Mouse (Mus musculus): ENCODE measurements around the gene Irf2bpl.

Gene Irf2bpl

DNA sequence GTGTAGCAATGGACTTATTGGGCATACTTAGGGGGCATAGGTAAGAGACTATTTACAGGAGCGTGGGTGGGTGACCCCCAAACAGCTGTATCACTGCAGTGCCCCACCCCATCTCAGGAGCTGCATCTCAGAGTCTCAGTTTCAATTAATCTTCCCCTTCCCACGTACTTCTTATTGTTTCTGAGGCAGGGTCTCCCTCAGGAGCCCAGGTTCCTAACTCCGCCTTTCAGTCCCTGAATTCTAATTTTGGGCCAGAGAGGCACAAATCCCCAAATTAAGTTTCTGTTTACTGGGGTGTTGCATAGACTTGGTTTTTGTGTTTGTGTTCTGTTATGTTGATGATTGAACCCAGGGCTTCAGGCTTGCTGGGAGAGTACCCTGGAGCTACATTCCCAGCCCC, 13.8 kb upstream of the Irf2bpl start:
- DNase-seq, result no peak

DNA sequence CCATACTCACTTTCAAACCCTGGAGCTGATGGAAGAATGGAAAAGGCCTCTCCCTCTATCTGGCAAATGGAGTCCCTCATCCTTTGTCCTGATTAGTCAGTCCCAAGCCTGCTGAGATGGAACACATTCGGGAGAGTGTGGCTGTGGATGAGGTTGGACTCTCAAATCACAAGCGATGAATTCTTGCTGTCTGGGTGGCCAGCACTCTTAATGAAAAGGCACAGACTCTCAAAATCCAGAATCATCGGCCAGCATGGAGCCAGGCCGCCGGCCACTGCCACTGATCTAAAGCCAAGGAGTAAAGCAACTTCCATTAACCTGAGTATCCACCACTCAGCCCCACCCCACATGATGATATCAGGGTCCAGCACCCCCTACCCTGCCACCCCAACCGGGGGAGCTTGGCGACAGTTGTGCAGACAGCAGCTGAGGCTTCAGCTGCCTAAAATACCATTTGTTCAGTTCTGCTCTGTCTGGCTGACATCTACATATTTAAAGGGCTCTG, 13.2 kb upstream of the Irf2bpl start:
- no peak for DNase-seq

GRCm38 (mm10) chr12:86896921-86897512, 12.4 kb upstream of the Irf2bpl start:
- DNase-seq, result peak; percentile 69

DNA sequence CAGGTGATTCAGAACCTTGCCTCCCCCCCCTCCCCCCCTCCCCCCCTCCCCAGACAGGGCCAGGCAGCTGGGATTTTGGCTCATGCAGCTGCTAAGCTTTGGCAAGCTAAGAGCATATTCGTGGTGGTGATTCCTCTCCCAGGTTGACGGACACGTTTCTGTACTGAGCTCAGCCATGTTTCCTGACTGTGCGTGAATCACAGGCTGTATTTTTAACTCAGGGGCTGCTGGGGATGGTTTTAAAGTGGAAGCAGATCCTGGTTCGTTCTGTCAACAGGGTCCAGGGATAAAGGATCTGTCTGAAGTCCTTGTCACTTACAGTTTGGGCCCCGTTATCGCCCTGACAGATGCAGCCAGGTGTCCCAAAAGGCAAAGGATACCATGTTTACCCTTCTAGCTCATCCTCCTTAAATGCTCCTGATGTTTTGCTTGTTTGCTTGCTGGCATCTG, 11.9 kb upstream of the Irf2bpl start:
- peak; percentile 59 for DNase-seq

DNA sequence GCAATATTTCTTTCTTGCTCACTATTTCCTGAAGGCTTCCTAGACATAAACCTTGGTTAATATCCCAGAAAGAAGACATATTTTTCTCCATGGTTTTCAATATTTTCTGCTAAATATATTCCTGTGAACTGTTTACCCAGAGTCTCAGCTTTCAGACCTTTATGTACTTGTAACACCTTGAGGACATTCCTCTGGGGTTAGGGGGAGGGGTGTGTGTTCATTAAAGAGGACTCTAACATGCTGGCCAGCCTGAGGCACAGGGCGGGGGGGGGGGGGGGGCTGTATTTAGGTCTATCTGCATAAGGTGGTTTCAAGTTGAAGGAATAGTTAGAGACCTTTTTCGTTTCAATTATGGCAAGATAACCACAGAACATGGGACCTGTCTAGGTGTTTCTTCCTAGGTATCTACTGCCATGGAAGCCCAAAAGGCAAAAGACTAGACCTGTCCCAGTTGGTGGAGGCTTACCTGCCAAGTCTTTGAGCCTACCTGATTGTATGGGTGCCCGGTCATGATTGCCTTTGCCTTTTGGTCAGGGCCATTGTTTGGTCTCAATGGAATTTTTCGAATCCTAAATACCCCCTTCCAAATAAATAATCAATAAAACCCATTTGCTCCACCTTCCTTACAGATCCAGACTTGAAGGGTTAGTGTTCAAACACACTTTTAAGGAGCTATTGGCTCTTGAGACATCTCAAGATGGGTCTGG, 11.3 kb upstream of the Irf2bpl start:
- no peak for DNase-seq

DNA sequence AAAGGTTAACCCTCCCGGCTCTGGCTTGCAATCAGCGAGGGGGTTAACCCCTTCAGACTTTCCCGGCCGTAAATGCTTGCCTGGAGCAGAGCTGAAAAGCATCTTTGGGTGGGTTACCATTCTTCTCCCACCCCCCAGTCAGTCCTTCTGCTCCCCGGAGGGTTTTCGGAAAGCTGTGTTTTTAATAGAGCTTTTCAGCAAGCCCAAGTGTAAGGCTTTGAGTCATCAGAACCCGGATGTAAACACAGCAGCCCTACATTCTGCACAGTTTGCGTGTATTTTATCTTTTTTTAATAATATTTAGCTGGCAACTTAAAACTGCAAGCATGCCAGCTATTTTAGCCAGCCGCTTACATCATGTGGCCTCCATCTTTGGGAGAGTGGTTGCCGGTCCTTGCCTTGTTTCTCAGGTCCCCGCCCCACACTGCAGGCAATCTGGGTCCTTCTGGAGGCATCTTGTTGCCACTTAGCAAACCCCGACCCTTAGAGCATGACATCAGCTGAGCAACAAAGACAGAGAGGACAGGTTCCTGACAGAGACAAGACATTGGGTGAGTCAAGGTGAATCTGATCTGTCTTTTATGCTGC, 10.3 kb upstream of the Irf2bpl start:
- no peak for DNase-seq

DNA sequence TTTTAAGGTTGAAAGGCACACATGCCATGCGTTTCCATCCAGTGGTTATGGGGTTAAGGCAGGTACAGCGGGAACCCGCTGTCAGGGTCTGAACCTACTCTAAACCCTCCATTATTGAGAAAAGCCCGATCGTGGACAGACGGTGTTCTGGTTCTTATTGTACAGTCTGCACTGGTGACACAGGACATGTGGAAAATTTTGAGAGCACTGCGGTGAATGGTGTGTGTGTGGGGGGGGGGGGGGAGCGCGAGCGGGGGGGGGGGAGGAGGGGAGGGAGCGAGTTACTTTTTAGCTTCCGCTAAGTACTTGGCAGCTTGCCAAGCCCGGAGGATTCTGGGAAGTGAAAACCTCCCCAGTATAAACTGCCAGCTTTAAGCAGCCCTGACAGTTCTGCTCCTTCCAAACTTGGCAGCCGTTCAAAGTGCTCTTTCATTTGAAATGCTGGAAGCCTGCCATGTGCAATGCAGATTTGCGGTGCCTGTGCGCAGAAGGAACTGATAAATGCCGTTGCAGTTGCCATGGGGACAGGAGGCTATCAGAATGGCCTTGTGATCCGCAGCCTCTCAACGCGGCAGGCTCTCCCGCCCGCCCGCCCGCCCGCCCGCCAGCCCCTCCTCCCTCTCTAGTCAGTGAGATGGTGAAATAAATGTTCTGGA, 9.7 kb upstream of the Irf2bpl start:
- DNase-seq, result peak; percentile 99

DNA sequence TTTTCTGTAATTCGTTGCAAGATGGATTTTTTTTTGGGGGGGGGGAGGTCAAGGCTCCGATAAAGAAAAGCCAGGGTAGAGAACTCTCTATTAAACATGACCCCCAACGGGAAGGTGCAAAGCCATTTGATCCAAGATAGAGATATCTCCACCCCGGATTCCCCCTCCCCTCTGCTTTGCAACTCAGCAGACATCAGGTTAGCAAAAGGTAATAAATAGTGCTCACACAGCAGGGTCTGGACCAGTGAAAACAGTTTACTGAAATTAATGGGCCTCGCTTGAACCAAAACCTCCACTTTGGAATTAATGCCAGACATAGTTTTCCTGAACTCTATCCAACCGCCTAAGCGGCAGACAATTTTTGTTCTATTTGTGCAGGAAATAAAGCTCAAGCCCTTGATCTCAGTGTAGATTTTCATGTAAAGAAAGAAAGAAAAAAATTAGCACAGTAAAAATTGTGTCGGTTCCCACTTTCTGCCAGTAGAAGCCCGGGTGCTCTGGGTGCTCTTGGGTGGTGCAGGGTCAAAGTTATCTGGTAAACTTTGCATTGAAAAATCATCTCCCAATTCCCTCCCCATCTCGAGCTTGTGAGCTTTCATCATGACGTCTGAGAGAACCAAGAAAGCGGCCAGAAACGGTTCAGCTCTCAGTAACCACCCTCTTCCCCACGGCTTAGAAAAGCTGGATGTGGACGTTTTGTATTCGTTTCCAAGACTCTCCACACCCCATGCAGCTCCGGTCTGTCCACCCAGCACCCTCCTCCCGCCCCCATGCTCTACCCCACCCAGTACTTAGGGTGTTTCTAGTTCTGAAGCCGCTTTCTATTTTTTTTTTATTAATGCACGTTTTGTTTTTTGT, 9.0 kb upstream of the Irf2bpl start:
- no peak for DNase-seq

GRCm38 (mm10) chr12:86892711-86893311, 8.2 kb upstream of the Irf2bpl start:
- DNase-seq, result no peak

- DNase-seq, result peak; percentile 70
Observed at GRCm38 (mm10) chr12:86891786-86892702, 7.4 kb upstream of the Irf2bpl start.

GRCm38 (mm10) chr12:86891454-86891785, 6.8 kb upstream of the Irf2bpl start:
- DNase-seq, result no peak

- no peak for DNase-seq
Observed at GRCm38 (mm10) chr12:86890796-86891301, 6.3 kb upstream of the Irf2bpl start.

DNA sequence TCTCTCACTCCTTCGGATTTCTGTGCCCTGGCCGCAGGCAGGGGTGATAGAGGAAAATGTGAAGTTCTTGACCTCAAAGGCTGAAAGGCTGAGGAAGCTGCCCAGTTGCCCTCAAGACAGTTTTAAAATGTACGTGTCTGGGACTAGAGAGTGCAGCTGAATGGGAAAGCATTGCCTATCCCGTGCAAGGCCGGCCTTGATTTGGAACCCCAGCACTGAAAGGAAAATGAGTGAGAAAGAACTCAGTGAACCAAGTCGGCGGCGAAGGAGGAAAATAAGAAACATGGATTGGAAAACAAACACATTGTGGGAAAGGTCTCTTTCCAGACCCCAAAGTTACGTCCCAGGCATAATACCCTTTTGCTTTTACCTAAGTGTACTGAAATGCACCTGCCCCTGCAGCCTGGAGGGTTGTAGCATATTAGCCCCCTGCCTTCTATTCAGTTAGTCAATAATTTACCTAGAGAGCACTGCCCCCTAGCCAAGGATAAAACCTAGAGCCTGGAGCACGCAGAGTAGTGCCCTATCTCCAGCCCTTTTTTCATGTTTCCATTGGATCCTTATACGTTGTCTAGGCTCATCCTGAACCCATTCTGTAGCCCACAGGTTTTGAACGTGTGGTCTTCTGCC, 5.6 kb upstream of the Irf2bpl start:
- DNase-seq, result no peak

GRCm38 (mm10) chr12:86889103-86889644, 4.6 kb upstream of the Irf2bpl start:
- DNase-seq, result no peak

DNA sequence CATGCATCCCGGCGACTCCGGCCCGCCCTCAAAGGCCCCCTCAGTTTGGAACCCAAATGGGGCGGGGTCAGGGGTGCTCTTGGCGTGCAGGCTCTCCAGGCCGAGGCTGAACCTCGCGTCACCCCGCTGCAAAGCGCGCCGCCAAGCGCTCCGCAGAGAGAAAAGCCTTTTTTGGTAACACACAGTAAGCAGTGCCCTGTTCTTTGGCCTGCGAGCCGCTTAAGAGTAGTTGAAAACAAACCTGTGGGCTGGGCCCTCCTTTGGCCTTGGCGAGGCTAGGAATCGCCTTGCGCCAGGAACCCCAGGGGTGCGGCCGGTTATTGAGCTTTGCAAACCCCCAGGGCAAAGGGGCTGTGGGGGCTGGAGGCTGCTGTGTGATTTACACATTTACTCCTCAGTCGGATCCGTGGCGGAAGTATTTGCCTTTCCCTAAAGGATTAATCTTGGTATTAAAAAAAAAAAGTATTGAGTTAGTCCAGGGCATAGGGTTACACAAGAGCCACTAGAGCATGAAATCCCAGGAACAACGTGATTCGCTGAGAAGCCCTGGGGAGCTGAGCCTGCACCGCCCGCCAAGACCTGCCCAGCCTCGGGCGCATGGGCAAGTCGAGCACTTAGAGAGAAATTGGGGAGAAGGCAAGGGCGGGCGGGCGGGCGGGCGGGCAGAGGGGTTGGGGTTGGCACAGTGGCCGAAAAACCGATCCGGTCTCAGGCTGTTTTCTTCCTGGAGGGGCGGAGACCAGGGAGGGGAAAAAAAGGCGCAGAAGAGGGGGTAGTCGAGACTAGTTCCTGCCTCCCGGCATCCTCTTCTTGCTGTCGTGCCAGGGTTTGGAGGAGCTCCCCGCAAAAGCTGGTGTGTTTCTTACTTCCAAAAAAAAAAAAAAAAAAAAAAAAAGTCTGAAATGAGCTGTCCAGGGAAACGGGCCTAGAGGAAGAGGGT, 3.8 kb upstream of the Irf2bpl start:
- DNase-seq, result peak; percentile 76

GRCm38 (mm10) chr12:86887381-86888129, 3.0 kb upstream of the Irf2bpl start:
- no peak for DNase-seq

DNA sequence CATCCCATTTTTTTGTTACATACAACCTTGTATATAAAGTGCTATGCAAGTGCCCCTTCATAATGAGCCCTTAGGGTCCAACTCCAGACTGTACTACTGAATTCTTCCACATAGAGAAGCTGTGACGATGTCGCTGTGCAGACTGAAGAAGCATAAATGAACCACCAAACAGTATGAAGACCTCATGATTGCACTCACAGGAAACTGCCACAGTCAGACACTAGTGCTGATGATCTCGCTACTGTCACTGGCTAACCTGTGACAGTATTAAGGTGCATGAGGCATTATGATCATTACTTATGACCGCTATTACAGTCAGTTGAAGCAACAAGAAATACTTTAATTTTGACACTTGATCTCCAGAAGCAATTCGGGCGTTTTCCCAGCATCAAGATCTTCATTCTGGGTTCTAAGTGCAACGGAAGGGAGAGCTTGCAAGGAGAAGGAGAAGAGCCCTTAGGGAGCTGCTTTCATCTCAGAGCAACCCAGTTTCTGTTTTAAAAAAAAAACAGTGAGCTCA, 1.9 kb upstream of the Irf2bpl start:
- DNase-seq, result no peak

DNA sequence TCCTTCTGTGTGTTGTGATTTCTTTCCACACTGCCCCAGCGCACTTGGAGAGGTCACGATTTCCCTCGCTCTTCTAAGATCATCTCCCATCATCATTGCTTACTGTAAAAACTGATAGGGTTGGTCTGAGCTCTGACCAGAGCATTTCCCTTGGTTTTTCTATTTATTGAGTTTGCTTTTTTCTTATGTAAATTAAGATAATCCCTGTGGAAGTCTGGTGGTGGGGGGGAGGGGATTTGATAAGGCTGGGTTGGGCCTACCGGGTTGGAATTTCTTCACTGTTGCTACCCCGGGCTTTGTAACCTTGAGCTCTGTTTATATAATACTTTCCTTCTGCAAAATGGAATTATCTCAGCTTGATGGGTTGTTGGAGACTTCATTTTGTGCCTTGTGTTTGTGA, 1.1 kb upstream of the Irf2bpl start:
- DNase-seq, result no peak
